Mouse (Mus musculus) intestine, embryonic 16.5 days (tissue): ENCODE measurements around the gene Lrrc4b. TPM values are rescaled to one million over a fixed set of nuclear protein-coding genes. Genes with fewer than 3 reads are reported as not detected.

ENCODE experiments used
- ATAC-seq: fragments of 200-750 bp; cut with Nextera tagmentation; 2 replicates; pipeline ENCODE4 v1.8.0; 2017; ENCODE audit warnings: moderate TSS enrichment, moderate library complexity
- H3K27ac ChIP-seq: fragments of 300-500 bp; sonication (generic); 2 replicates; pipeline ENCODE4 v1.5.1; 2014; ENCODE audit warnings: mild to moderate bottlenecking, low read length
- H3K27me3 ChIP-seq: fragments of 300-500 bp; sonication (generic); replicated peaks from 2 replicates; pipeline ENCODE4 v1.6.1; 2014; ENCODE audit warnings: low read length, control low read depth, mixed read lengths; ENCODE audit not compliant: control insufficient read depth, insufficient read depth
- H3K36me3 ChIP-seq: fragments of 300-500 bp; sonication (generic); 2 replicates; pipeline ENCODE4 v1.6.1; 2014; ENCODE audit warnings: low read length, control low read depth; ENCODE audit not compliant: control insufficient read depth, insufficient read depth
- H3K4me1 ChIP-seq: fragments of 300-500 bp; sonication (generic); 2 replicates; pipeline ENCODE4 v1.6.1; 2014; ENCODE audit warnings: low read length, control low read depth, mixed read lengths; ENCODE audit not compliant: control insufficient read depth, insufficient read depth
- H3K4me2 ChIP-seq: fragments of 300-500 bp; sonication (generic); 2 replicates; pipeline ENCODE4 v1.6.1; 2014; ENCODE audit warnings: low read depth, low read length, control low read depth
- H3K4me3 ChIP-seq: fragments of 300-500 bp; sonication (generic); 2 replicates; pipeline ENCODE4 v1.5.1; 2014; ENCODE audit warnings: mild to moderate bottlenecking, low read length
- H3K9ac ChIP-seq: fragments of 300-500 bp; sonication (generic); 2 replicates; pipeline ENCODE4 v1.6.1; 2014; ENCODE audit warnings: low read depth, low read length
- H3K9me3 ChIP-seq: fragments of 300-500 bp; sonication (generic); 2 replicates; pipeline ENCODE4 v1.6.1; 2016; ENCODE audit warnings: low read length, control low read depth; ENCODE audit not compliant: control insufficient read depth
- WGBS: fragments of 180-500 bp; shearing (Covaris S2); extraction: QIAGEN DNeasy Blood & Tissue Kit; methylation state at CpG from one replicate; pipeline ENCODE4 v1.1.7; 2014; 5-methylcytosine and 5-hydroxymethylcytosine counted together
- polyA plus RNA-seq: library from polyadenylated mRNA; unstranded; fragments of >200 nt; fragmentation: Nextera tagmentation; extraction: Ambion mirVana; gene quantifications from 2 replicates; pipeline ENCODE4 v1.2.1, GENCODE M21; 2015

Lrrc4b gene
- polyA plus RNA-seq, 1 experiment from 2014 or later: 0.43 TPM

- H3K4me3 ChIP-seq: no peak overlapping the region
- peaks cover 40% of the 10 kb centered on the region for H3K27me3 ChIP-seq
- no peak overlapping the region for H3K9ac ChIP-seq
- 63% methylated on average over 31 of the region's 31 CpGs for WGBS
- no peak overlapping the region for H3K27ac ChIP-seq
- no peaks in the 10 kb centered on the region for H3K9me3 ChIP-seq
- H3K36me3 ChIP-seq: no peaks in the 10 kb centered on the region
- ATAC-seq: no peak
- H3K4me1 ChIP-seq: peaks cover 12% of the 10 kb centered on the region
- H3K4me2 ChIP-seq: no peak overlapping the region
Measured at GRCm38 (mm10) chr7:44460767-44461502, 32.1 kb downstream of the Lrrc4b start.

- Histone ChIP-seq H3K36me3 (no peaks in the 10 kb centered on the region), H3K4me3 (no peak overlapping the region), H3K27me3 (peaks cover 40% of the 10 kb centered on the region), H3K9me3 (no peaks in the 10 kb centered on the region), H3K4me1 (peaks cover 12% of the 10 kb centered on the region), H3K9ac (no peak overlapping the region), H3K27ac (no peak overlapping the region), H3K4me2 (no peak overlapping the region)
- 43% methylated on average over 57 of the region's 57 CpGs for WGBS
- no peak for ATAC-seq
Measured at GRCm38 (mm10) chr7:44461503-44462217, 32.8 kb downstream of the Lrrc4b start.

- Histone ChIP-seq H3K9me3 (no peaks in the 10 kb centered on the region), H3K4me1 (peaks cover 12% of the 10 kb centered on the region), H3K36me3 (no peaks in the 10 kb centered on the region), H3K27me3 (peaks cover 40% of the 10 kb centered on the region), H3K9ac (peak overlapping the region; percentile 6; the same call in 1 of the 2 replicates), H3K27ac (no peak overlapping the region), H3K4me2 (peak overlapping the region; percentile 27), H3K4me3 (peak overlapping the region; percentile 28)
- WGBS: 12% methylated on average over 76 of the region's 77 CpGs
- ATAC-seq: no peak
Measured at GRCm38 (mm10) chr7:44462218-44463055, 33.6 kb downstream of the Lrrc4b start.

- no peaks in the 10 kb centered on the region for H3K9me3 ChIP-seq
- H3K27ac ChIP-seq: no peak overlapping the region
- no peak overlapping the region for H3K4me3 ChIP-seq
- no peak overlapping the region for H3K9ac ChIP-seq
- 27% methylated on average over 8 of the region's 8 CpGs for WGBS
- peaks cover 12% of the 10 kb centered on the region for H3K4me1 ChIP-seq
- H3K27me3 ChIP-seq: peaks cover 40% of the 10 kb centered on the region
- no peaks in the 10 kb centered on the region for H3K36me3 ChIP-seq
- H3K4me2 ChIP-seq: 0 out of 2 replicates have a peak overlapping the region, but pooled peaks have one; percentile 27
- ATAC-seq: no peak
Measured at GRCm38 (mm10) chr7:44463056-44463425, 34.2 kb downstream of the Lrrc4b start.

GRCm38 (mm10) chr7:44463556-44464225, 34.9 kb downstream of the Lrrc4b start:
- no peak for ATAC-seq
- H3K36me3 ChIP-seq: no peaks in the 10 kb centered on the region
- no peak overlapping the region for H3K4me2 ChIP-seq
- no peak overlapping the region for H3K9ac ChIP-seq
- H3K27me3 ChIP-seq: peaks cover 40% of the 10 kb centered on the region
- H3K4me3 ChIP-seq: no peak overlapping the region
- WGBS: 79% methylated on average over 10 of the region's 10 CpGs
- H3K9me3 ChIP-seq: no peaks in the 10 kb centered on the region
- H3K4me1 ChIP-seq: peaks cover 16% of the 10 kb centered on the region
- no peak overlapping the region for H3K27ac ChIP-seq

GRCm38 (mm10) chr7:44464511-44464910, 35.7 kb downstream of the Lrrc4b start:
- H3K4me1 ChIP-seq: peaks cover 20% of the 10 kb centered on the region
- no peak overlapping the region for H3K27ac ChIP-seq
- H3K36me3 ChIP-seq: no peaks in the 10 kb centered on the region
- H3K9ac ChIP-seq: no peak overlapping the region
- peaks cover 36% of the 10 kb centered on the region for H3K27me3 ChIP-seq
- no peak overlapping the region for H3K4me2 ChIP-seq
- WGBS: 28% methylated on average over 4 of the region's 4 CpGs
- no peak for ATAC-seq
- H3K4me3 ChIP-seq: no peak overlapping the region
- no peaks in the 10 kb centered on the region for H3K9me3 ChIP-seq

GRCm38 (mm10) chr7:44465111-44465510, 36.3 kb downstream of the Lrrc4b start, which contains the start of gene Aspdh:
Gene Aspdh, plus strand, starts transcription at chr7:44465391.
- peak within 1 kb of the TSS; percentile 2; the same call in 1 of the 2 replicates for H3K4me2 ChIP-seq
- H3K9me3 ChIP-seq: no peaks in the 10 kb centered on the region
- H3K27me3 ChIP-seq: peaks cover 36% of the 10 kb centered on the region
- ATAC-seq: no peak
- H3K4me3 ChIP-seq: no peak within 1 kb of the TSS
- H3K9ac ChIP-seq: 0 out of 2 replicates have a peak within 1 kb of the TSS, but pooled peaks have one; percentile 10
- 67% methylated on average over 2 of the region's 2 CpGs for WGBS
- H3K36me3 ChIP-seq: no peaks in the 10 kb centered on the region
- H3K4me1 ChIP-seq: peaks cover 20% of the 10 kb centered on the region
- no peak within 1 kb of the TSS for H3K27ac ChIP-seq

DNA sequence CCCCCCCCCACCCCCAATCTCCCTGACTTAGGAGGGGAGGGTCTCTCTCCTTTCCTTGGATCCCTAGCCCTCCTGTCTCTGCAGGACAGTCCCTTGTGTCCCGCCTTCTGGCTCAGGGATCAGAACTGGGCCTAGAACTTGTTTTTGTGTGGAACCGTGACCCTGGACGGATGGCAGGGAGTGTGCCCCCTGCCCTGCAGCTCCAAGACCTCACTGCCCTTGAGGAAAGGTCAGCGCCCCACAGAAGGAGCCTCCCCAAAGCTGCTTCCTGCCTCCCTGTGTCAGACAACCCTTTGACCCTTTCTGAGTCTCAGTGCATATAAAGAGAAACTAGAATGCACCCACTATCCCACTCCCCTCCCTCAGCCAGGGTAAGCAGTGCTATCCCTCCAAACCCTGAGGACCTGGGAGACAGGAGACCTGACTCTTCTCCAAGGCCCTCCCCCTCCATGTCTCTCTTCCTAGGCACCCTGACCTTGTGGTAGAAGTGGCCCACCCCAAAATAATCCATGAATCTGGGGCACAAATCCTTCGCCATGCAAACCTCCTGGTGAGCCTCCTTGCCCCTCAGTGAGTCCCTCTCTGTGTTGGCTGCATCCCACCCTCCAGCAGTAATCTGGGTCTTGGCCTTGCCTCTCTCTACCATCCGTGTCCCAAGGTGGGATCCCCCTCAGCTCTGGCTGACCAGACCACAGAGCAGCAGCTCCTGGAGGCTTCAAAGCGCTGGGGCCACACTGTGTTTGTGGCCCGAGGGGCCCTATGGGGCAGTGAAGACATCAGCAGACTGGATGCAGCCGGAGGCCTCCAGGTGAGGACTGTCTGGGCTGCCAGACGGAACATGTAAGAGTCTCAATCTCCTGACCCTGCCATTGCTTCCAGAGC, 37.4 kb downstream of the Lrrc4b start:
- Histone ChIP-seq H3K4me1 (peaks cover 20% of the 10 kb centered on the region), H3K9ac (0 out of 2 replicates have a peak overlapping the region, but pooled peaks have one; percentile 10), H3K36me3 (0 out of 2 replicates have a peak, but pooled peaks cover 4% of the 10 kb centered on the region), H3K9me3 (no peaks in the 10 kb centered on the region), H3K27ac (no peak overlapping the region), H3K4me3 (no peak overlapping the region), H3K27me3 (peaks cover 30% of the 10 kb centered on the region), H3K4me2 (no peak overlapping the region)
- WGBS: 84% methylated on average over 10 of the region's 10 CpGs
- no peak for ATAC-seq
